Mouse (Mus musculus) embryo, embryonic 11 days (tissue): Measurements from ENCODE around the gene Elmo1.

ENCODE experiments used
- DNase-seq: peaks from one replicate; pipeline ENCODE4 v3.0.0-alpha.2; 2015

Elmo1 gene

DNA sequence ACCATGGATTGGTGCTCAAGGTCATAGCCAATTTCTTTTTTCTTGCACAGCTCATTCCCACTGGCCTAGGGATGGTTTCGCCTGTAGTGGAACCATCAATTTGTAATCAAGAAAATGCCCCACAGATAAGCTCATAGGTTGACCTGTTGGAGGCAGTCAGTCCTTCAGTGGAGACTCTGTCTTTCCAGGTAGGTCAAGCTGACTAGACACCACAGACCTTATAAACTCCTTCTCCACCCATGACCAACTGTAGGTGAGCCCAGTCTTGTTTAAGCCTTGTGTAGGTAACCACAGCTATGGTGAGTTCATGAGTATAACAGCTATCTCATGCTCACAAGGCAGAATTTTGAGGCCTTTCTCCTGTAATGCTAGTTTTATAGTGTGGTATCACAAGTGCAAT lies 238.3 kb downstream of the Elmo1 start:
- no peak for DNase-seq

DNA sequence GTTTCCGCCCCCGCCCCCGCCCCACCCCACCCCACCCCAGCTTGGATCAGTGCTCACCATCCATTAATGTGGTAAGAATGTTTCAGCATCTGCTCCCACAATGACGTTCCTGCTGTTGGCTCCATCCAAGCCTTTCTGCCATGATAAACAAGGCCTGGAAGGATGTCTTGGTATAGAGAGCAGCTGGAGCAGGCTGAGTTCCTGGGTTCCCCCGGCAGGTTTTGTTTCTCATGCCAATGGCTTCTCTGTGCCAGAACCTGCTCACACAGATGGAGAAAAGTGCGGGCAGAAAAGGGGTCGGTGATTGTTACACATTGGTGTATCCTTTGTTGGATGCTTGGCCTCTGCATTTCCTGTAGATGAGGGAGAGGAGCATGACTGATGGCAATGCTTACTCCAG lies 240.6 kb downstream of the Elmo1 start:
- no peak for DNase-seq

DNA sequence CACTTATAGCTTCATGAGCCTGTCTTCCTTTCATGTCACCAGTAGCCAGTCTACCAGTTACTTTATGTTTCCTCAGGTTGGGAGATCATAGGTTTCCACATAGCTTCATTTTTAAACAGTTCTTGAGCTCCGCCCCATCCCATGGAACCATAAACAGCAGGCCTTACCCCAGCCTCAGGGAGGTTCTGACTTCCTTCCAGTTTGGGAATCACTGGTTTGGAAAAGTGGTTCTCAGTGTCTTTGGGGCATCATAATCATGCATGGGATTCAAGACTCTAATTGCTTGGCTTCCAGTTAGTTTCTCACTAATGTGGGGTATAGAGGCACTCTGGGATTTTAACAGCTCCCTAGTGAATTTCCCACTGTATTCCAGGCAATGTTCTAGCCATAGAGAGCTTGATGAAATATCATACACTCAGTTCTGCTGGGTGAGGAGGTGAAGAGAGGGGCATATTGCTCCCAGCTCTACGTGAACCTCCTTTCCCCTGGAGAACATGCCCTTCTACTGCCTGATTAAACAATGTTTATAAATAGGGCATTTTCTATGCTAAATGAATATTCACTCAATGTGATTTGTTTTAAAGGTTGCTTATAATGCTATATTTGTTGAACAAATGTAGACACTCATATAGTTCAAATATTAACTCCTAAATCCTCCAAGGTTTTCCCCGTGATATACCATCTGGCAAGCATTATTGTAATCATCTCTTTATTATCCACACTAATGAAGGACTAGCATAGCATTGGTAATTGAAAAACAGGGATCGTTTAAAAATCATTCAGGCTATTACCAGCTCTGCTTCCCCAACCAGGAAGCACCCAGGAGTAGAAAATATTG lies 244.9 kb downstream of the Elmo1 start:
- DNase-seq = no peak

DNA sequence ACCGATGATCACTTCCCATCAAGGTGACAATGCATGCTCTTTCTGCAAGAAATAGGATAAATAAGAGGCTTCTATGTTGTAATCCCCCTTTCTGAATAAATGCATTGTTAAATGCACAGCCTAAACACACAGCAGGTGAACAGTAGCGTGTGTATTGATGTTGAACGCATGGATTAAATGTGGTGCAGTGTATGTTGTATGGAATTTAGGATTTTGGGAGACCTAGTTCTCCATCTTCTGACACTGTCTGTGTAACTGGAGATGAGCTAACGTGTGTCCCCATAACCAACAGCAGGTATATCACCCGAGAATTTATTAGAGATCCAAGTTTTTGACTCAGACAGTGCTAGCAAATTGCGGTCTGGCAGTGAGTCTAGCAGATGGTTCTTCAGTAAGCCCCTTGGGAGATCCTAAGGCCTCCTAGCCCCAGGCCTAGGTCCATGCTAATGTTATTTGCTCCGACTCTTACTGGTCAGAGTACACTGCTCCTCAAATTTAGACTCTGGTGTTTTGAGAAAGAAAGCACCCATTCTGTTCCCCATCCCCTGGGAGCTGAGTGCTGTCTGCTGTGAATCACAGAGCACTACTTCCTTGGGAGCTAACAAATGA lies 245.6 kb downstream of the Elmo1 start:
- DNase-seq = no peak

DNA sequence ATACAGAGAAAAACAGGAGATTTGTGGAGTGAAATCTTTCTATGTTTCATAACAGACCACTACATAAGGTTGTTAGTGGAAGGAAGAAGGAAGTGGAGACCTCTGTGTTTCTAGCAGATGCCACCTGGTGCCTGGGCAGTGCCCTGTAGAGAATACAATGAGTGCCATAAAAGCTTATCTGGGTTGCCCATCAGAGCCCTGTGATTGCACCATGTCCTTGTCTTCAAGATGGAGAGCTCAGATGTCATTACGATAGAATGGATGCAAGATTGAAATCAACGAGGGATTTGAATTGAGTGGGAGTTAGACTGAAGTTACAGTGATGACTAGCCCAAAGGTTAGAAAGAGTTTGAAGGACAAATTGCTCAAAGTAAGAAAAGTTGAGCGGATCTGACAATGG lies 252.5 kb downstream of the Elmo1 start:
- no peak for DNase-seq

DNA sequence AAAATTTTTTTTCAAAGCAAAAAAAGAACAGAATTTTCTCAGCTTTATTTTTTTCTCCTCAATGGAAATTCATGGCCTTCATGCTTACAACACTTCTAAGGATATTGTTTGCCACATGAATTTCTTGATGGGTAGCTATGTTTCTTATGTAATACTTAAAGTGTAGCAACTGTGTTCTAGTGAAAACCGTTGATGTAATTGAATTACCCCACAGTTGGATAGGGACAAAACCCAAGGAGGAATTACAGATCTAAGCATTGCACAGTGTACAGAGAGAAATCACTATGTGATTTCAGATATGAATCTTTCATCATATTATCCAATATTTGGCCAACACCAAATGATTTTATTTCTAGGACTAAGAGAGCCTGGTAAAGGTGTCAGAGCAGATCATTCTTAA lies 259.4 kb downstream of the Elmo1 start:
- DNase-seq = no peak

DNA sequence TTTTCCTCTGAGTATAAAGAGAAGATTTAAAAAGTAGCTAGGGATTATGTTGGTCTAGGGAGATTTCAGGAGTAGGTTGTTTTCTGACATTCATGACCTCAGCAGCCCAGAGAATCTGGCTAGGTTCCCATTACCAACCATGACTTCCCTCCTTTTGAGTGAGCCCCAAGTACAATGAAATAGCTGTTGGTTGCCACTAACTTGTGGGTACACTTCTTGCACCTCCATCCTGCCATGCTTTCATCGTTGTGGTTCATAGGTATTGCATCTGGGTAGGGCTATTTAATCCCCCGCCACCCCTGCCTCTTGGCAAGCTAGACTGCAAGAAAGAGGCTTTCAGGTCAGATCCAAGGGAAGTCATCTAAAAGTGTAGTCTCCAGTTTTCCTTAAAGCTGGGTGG lies 262.2 kb downstream of the Elmo1 start:
- no peak for DNase-seq

DNA sequence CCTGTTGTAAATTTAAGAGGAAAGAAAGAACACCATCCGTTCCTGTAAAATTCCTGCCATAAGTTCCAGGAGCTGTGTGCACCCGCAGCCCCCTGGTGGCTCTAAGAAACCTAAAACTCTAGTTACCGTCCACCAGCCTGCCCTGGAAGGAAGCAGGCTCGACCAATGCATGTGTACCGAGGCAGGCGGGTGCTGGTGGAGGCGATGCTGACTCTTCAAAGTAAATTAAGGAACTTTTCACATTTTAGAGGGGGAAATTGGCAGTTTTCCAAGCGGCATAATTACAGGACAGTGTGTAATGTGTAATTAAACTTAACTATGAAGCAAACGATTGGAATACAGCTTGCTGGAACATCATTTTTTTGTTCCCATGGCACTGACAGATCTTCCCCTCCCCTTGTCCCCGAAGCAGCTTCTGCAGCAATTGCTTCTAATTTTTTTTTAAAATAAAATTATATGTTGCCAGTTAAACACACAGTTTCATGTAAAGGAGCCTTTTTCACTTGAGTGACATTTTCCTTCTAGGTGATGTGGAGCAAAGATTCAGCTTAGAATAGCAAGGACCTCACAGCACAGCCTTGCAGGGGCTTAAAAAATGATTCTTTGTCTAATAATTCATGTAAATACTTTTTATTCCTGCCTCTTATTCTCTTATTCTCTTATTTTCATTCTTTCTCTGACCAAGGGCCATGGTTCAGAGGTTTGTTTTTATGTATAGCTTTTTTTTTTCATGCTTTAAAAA lies 263.6 kb downstream of the Elmo1 start:
- peak; percentile 42 for DNase-seq

DNA sequence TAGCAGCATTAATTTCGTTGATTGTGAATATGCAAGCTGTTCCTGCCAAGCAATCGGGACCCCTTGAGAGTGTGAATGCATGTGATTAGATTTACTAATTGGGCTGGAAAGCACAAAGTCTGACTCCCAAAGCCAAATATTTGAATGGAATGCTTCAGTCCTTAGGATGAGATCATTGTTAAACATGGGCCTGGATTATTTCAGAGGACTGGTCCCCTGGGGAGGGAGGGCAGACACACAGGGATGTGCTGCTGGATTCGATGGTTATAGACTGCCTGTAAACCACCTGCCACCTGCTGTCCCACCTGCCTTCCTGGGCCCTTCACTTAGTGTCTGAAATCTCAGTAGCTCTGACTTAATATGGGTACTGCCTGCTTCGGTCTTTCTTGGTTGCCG lies 264.2 kb downstream of the Elmo1 start:
- DNase-seq = peak; percentile 27

DNA sequence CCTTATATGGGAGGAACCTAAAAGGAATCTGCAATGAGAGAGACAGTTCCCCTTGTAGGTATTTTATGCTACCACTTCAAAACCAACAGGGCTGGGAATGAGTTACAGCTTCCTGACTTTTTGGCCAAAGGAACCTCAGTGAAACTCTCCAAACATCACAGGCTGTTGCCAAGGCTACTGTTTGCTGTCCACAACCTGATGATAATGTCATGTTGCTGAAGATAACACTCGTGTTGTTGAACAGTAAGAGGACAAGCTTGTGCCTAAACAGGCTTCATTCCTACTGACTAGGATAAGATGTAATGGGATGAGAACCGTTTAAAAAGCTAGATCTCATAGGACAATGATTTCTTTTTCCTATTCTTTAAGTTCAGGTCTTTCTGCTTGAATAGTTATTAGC lies 272.1 kb downstream of the Elmo1 start:
- no peak for DNase-seq

DNA sequence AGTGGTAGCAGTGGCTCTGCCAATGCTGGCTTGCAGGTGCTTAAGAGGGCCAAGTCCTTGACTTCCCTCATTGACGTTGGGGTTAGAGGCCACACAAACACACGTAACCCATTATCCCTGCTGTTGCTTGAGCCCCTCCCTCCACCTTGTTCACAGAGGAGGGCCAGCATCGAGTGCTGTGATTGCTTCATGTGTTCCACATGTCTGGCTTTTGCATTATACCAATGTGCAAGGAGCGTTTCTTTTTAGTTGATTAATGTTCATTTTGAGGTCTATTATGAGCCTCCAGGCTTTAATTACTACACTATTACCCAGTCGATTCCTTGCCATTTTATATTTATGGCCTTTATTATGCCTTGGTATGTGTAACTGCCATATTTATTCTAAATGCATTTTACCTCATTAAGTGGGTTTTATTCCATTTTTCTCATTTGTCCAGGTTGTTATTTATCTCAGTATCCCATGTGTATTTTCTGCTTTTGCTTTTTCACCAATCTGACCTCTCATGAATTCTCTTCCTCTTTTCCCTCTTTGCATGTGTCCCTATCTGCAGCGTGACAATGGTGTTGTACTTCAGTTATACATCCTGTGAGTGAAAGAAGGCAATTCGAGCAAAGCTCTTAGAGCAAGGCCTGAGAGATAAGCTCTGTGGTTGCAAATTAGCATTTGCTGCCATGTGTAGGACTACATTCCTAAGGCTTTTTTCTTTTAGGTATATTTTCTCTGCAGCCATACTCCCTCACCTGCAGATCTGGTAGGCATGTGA lies 275.6 kb downstream of the Elmo1 start:
- DNase-seq = no peak

DNA sequence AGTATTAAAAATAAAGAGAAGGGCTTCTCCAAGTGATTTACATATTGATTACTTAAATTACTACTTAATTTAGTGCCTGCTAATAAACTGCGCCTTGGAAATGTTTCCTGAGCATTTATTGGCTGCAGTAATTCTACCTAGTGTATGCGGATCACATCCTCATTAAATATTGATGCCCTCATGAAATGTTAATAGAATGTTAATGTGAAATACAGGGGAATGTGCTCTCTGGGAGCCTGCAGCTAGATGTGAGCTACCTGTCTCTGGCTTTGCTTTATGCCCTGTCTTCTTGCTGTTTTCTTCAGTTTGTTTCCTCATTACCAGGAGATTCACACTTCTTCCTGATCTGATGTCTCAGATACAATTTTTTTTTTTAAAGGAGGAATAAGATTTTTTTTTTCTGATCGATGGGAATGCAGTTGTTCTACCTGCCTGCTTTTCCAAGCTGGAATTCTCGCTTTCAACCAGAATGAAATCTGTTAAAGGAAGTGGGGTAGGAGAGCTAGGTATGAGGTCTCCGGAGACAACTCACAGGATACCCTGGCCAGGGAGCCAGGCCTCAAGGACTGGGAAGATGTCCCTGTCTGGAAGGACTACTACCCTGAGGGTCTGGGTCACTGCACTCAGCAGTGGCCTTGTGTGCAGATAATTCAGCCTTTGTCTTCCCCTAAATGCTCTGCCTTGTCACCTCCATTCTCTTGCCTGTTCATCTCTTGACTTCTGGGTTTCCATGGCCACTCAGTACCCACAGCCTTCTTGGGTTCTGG lies 279.8 kb downstream of the Elmo1 start:
- no peak for DNase-seq

DNA sequence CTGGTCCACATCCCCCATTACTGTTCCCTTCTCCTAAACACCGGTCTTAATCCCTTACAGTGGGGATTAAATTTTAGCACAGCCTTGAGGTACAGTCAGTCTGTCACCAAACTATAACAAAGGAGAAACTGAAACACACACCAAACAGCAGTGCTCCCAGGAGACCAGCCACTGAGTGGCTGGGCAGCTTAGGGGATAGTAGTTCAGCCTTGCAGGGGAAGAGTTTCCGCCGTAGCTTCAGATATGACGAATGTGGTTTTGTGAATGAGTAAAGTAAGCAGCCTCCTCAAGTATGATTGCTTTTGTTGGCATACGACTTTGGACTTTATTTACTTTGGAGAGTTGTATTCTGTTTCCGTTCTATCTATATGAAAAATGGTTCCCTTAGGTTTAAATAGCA lies 281.1 kb downstream of the Elmo1 start:
- no peak for DNase-seq

DNA sequence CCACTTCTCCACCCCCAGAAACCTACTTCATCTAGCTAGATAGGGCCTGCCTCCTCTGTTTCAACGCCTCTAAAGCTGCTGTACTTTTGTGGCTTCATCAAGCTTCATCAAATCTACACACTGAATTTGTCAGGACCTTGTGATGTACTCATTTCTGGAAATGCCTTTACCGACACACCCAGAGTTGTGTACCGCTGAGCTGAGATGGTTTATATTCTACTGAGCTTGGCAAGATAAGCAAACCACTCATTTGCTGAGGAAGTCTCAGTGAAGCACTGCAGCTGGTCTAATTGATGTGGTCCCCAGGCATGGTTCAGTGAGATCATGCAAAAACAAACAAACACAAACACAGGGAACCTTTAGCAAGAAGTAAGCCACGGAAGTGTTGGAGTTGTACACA lies 281.9 kb downstream of the Elmo1 start:
- no peak for DNase-seq

DNA sequence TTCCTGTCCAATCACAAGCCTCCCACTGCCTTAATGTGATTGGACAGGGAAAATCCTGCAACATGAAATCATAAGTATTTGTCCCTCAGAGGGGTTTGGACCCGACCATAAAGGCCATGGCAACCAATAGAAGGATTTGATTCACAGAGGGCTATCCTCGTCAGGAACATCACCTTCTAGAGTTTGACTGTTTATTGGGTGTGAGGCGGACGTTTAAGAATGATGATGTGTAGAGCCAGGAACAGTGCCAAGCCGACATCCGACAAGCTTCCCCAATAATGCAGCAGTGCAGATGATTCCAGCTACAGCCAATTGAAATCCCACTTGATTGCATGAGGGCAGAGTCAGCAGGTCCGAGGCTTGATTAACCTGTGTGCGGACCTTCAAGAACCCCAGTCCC lies 288.5 kb downstream of the Elmo1 start:
- DNase-seq = no peak

DNA sequence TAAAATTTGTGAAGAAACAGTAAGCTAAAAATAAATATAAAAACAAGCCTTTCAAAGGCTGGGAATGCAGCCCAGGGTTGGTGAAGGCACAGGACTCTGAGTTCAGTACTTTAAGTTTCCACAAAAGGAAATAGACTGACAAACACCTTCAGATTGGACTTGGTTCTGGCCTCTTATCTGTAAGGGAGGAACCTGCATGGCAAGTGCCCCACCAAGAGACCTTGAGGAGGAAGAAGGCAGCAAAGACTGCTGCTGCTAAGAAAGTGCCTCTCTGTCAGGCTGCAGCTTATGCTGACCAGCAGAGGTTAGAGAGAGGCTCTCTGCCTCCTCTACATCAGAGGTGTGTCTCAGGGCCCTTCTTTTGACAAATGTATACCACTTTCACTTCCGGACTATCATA lies 293.5 kb downstream of the Elmo1 start:
- no peak for DNase-seq

DNA sequence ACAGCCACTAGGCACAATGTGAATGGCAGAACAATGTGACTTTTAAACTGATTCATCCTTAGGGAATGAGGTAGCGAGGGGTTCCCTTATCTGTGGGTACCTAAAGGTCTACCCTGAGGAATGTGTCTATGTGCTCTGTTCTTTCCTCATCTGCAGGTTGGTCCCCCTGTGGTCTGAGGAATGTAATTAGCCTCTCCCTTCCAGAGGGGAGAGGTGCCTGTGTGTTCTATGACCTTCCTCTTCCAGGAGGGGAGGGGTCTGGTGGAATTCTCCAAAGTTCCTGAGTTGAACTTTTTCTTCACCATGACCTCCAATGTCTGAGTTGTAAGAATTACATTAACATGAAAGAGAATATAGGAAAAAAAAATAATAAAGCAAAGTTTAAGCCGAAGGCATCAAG lies 294.4 kb downstream of the Elmo1 start:
- DNase-seq = no peak

DNA sequence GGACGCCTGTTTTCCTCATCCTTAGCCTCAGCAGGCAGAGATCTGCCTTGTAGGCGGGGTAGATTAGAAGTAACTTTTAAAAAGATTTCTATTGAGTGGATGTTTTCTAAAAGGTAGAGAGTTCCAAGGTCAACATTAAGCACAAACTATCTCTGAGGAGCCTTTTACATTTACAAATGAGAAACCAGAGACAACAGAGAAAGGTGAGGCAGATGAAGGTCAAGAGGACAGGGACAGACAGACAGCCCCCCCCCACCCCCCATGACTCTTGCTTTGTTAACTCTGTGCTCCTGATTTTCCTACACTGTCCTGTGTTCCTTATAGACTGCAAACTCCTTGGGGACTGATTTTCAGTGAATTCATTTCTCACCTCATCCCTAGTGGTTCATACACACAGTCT lies 295.0 kb downstream of the Elmo1 start:
- DNase-seq = no peak

DNA sequence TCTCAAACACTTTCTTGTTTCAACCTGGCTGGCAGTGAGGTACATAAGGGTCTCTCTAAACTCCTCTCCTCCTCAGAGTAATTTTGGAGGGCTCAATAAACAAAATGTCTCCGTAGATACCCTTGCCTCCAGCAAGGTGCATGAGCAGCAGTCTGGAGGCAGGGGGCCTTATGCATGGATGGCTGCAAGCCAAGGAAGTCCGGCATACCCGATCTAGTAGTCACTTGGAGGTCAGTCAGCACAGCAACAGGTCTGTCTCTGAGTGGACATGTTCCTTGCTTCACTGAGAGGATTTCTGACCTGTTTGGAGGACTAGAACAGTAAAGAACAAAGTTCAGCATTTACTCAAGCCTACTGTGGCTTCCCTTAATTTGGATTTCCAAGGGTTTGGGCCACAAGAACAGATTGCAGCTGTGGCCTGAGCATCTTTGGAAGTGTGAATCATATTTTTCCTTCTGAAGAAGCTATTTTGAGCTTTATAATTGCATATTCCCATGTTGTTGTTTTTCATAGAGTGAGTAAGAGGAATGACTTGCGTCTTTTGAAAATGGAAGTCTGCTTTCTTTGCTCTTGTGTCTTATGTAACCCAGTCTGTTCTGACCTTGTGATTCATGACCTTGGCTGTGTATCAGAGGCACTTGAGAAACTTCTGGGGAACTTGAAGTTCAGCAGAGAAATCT lies 296.2 kb downstream of the Elmo1 start:
- no peak for DNase-seq

DNA sequence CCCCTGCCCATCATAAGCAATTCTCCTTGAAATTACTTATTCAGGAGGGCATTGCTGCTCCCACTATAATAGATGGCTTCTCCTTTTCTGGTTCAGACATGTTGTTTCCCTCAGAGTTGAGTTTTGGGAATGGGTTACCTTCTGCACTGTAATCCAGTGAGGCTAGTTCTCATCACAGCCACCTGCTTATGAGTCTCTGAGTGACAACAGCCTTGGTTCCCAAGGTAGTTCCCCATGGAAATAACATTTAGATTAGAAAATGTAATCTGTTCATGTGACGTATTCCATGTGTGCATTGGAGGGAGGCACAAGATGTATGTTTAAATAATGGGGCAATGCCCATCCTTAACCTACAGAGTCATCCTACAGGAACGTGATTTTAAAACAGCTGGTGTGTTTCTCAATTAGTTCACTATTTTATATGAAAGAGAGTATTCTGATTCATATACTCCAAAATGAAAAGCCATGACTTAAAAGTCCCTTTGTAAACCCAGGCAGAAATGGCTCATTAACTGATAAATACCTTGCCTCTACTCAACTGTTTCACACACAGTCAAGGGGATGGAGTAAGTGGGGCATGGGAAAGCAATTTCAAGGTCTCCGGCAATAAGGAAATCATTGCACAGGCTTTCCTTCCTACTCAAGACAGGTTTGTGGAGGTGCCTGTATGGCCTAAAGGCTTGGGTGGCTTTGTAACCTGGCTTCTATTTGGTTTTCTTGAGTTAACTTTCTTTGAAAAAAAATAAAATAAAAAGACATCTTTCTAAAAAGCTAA lies 302.6 kb downstream of the Elmo1 start:
- DNase-seq = no peak

DNA sequence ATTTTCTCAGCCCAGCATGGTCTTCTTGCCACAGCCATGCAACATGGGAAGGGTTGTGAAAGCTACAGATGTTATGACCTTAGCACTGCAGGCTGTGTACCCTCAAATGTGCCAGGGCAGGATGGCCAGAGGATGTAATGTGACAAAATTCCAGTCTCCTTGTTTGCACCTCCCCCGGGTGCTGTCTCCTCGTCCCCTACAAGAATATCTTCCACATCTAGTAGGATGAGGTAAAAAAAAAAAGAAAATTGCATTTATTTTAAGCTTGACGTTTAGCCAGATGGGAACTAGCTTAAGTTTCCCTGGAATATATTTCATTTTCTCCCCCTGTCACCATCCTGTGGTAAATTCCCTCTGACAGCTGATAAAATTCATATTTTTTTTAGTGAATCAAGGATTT lies 307.3 kb downstream of the Elmo1 start:
- no peak for DNase-seq
